Mouse (Mus musculus) layer of hippocampus, adult 11-12 months (tissue): ENCODE data around the gene Rragd.
A peak's percentile ranks its signal among the peaks of the same experiment; 100 is the strongest.
"Not testable (repeated sequence)": the region's sequence is repeated elsewhere in the genome, so short reads cannot be mapped to it uniquely, and the experiment has no call there.

Experiments
- DNase-seq: peaks from one replicate; pipeline ENCODE4 v3.0.0; 2022; ENCODE audit warnings: low spot score

The Rragd gene

DNA sequence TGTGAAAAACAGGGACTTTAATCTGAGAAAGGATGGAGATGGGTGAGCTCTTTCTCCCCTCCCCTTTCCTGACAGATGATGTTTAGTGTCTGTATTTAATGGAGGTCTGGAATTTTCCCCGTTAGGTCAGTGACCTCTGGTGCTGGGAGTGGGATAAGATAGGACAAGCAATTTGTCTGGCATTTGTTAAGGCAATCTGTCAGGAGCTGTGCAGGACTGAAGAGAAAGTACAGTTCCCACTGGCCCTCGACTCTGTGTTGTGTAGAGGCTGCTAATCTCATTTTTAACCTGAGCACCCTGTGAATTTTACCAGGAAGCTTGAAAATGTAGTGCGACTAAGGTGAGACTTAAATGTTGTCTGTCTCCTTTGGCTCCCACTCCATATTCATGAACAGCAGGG, 2.8 kb downstream of the Rragd start:
- no peak for DNase-seq

DNA sequence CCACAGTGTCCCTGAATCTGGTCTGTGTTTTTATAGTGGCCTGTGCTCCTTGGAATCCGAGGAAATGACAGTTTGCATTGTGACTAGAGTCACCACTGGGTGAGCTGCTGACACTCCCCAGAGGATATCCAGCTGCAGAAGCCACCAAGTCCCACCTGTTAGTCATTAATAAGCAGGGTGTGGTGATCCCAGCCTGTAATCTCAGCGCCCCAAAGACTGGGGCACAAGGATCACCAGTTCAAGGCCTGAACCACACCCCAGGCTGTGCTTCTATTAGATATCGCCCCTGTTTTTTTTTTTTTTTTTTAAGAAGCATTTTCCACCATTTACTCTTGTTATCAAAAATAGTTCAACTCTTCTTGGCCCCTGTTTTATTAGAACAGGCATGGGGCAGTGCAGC, 4.2 kb downstream of the Rragd start:
- DNase-seq: no peak

- DNase-seq: no peak
Measured at GRCm38 (mm10) chr4:32989346-32989745, 6.5 kb downstream of the Rragd start.

- no peak for DNase-seq
Measured at GRCm38 (mm10) chr4:32994168-32994567, 11.3 kb downstream of the Rragd start.

GRCm38 (mm10) chr4:32996083-32996482, 13.2 kb downstream of the Rragd start:
- DNase-seq: no peak

- no peak for DNase-seq
Measured at GRCm38 (mm10) chr4:32997571-32997970, 14.7 kb downstream of the Rragd start.

- no peak for DNase-seq
Measured at GRCm38 (mm10) chr4:32998996-32999395, 16.2 kb downstream of the Rragd start.

GRCm38 (mm10) chr4:33002081-33002480, 19.2 kb downstream of the Rragd start:
- DNase-seq: no peak

DNA sequence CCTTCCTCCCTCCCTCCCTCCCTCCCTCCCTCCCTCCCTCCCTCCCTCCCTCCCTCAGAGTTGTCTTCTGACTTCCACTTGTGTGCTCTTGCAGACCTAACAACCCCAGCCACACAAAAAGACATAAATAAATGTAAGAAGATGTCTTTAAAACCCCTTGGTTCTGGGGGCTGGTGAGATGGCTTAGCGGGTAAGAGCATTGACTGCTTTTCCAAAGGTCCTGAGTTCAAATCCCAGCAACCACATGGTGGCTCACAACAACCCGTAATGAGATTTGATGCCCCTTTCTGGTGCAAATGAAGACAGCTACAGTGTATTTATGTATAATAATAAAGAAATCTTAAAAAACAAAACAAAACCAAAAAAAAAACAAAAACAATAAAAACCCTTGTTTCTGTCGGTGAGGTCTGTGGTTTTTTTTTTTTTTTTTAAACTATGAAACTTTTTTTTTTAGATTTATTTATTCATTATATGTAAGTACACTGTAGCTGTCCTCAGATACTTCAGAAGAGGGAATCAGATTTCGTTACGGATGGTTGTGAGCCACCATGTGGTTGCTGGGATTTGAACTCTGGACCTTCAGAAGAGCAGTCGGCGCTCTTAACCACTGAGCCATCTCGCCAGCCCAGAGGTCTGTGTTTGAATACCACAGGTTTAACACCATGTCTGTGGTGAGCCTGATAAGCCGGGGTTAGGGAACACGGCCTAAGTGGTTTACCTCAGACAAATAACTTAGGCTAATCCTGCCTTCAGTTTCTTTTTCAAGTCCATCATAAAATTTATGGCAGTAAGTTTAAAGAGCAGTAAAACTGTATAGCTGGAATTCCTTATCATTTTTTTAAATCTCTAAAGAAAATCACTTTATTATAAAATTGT, 23.0 kb downstream of the Rragd start:
- not testable (repeated sequence) for DNase-seq

- no peak for DNase-seq
Measured at GRCm38 (mm10) chr4:33006844-33007243, 24.0 kb downstream of the Rragd start.

DNA sequence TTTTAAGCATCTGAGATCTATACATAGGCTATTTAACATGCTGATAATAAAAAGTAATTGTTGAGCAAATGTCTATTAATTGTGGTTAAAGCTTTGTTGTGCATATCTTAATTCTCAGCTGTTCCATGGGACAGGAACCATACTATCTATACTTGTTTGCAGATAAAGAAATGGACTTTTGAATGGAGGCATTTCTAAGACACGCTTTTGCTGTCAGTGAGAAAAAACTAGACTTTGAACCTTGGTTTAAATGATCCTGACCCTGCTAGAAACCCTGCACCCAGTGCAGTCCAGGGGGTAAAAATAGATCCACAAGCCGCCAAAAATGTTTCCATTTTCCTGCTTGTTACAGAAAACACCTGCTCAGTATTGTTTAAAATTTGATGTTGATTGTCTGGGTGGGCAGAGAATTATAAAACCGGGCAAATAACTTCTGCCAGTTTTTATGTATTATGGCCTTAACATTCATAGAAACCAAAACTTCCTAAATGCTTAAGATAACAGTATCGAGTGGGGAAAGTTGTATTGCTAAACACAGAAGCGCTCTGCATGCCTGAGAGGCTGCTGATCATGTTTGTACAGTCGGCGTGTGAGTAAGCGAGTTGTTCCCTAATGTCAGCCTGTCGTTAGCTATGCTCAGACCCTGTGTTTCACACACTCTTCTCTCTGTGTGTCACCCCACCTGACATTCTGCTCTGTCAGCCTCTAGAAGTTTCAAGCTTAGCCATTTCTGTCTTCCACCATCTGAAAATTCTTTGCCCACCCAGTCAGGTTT, 24.8 kb downstream of the Rragd start:
- DNase-seq: no peak

GRCm38 (mm10) chr4:33010078-33010477, 27.2 kb downstream of the Rragd start:
- DNase-seq: no peak

GRCm38 (mm10) chr4:33012484-33012883, 29.6 kb downstream of the Rragd start:
- DNase-seq: no peak

DNA sequence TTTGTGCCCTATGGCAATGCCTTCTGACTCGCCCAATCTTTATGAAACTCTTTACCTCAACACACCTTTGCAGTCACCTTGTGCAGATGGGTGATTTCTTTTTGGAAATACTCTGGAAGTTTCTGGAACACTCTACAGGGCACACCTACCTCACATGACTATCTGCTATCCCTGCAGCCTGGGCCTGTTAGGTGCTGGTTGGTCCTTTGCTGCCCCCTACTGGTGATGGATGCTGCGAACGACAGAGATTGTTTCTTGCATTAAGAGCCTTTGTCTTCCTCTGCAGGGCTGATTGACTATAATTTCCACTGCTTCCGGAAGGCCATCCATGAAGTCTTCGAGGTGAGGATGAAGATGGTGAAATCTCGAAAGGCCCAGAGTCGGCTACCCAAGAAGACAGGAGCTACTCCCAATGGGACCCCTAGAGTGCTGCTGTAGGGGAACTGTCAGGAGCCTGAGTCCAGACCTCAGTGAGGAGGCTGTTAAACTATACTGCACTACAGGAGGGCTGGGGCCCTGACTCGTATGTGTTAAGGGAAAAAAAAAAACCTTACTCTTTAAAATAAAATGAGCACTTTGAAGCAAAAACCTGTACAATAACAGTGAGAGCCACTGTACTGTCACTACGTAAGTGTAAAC, 35.6 kb downstream of the Rragd start:
- DNase-seq: peak; percentile 95

GRCm38 (mm10) chr4:33024420-33024819, 41.6 kb downstream of the Rragd start:
- no peak for DNase-seq

- DNase-seq: no peak
Measured at GRCm38 (mm10) chr4:33029104-33029503, 46.3 kb downstream of the Rragd start.

GRCm38 (mm10) chr4:33030264-33031194, 47.7 kb downstream of the Rragd start:
- DNase-seq: peak; percentile 29

GRCm38 (mm10) chr4:33031195-33031960, 48.5 kb downstream of the Rragd start, which contains the start of gene Ube2j1:
Ube2j1 (plus strand) TSS chr4:33031416.
- DNase-seq: peak; percentile 89

- DNase-seq: no peak
Measured at GRCm38 (mm10) chr4:33032045-33032444, 49.2 kb downstream of the Rragd start.

GRCm38 (mm10) chr4:33033515-33033914, 50.7 kb downstream of the Rragd start:
- DNase-seq: no peak

DNA sequence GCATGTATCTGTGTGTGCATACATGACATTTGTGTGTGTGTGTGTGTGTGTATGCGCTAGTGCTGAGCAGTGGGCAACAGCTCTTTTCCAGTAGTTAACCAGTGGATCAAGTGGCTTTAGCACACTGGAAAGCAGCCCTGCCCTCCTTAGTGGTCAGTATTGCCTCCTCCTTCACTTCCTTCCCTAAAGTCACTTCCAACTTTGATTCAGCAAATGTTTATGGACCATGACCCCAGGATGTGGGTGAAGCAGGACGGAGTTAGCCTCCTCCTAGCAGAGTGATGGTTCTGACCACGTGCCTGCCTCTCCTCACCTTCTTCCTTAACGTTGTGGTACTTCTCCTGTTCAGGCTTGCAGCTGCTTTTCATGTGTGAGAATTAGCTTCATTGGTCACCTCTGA, 57.0 kb downstream of the Rragd start:
- no peak for DNase-seq
